Mouse (Mus musculus) thymus, adult 2 months (tissue): ENCODE results near the gene Art3. TPM values are rescaled to one million over a fixed set of nuclear protein-coding genes. Genes with fewer than 3 reads are reported as not detected.

Experiments used
- DNase-seq: peaks from one replicate; pipeline ENCODE4 v3.0.0; 2021
- H3K27ac ChIP-seq: fragments of 200-500 bp; 2 replicates; pipeline ENCODE4 v1.5.1; 2012; ENCODE audit warnings: low read length, control low read depth; ENCODE audit not compliant: control insufficient read depth, insufficient read depth
- H3K27me3 ChIP-seq: fragments of 200-500 bp; 2 replicates; pipeline ENCODE4 v1.6.1; 2012; ENCODE audit warnings: mild to moderate bottlenecking, low read length, moderate library complexity, mixed read lengths; ENCODE audit not compliant: control insufficient read depth, insufficient read depth
- H3K36me3 ChIP-seq: fragments of 200-500 bp; 2 replicates; pipeline ENCODE4 v1.6.1; 2012; ENCODE audit warnings: mild to moderate bottlenecking, low read length, moderate library complexity; ENCODE audit not compliant: control insufficient read depth, insufficient read depth
- H3K4me1 ChIP-seq: fragments of 200-500 bp; replicated peaks from 2 replicates; pipeline ENCODE4 v1.6.1; 2012; ENCODE audit warnings: low read length; ENCODE audit not compliant: control insufficient read depth, insufficient read depth
- H3K4me3 ChIP-seq: fragments of 200-500 bp; 2 replicates; pipeline ENCODE4 v1.5.1; 2012; ENCODE audit warnings: mild to moderate bottlenecking, low read length, control low read depth, moderate library complexity; ENCODE audit not compliant: control insufficient read depth, insufficient read depth
- CTCF ChIP-seq: fragments of 200-500 bp; IDR thresholded peaks from 2 replicates; pipeline ENCODE4 v1.5.1; 2012; ENCODE audit warnings: mild to moderate bottlenecking, control low read depth, low read length, moderate library complexity, borderline replicate concordance; ENCODE audit not compliant: control insufficient read depth, poor library complexity, insufficient read depth; ENCODE audit errors: extremely low read depth
- POLR2A ChIP-seq: fragments of 200-500 bp; IDR thresholded peaks from 2 replicates; pipeline ENCODE4 v1.6.1; 2012; ENCODE audit warnings: mild to moderate bottlenecking, low read length, control low read depth, moderate library complexity; ENCODE audit not compliant: control insufficient read depth, poor library complexity, insufficient read depth; ENCODE audit errors: extremely low read depth
- WGBS: fragments of 180-500 bp; shearing (Covaris S2); methylation state at CpG from one replicate; pipeline ENCODE4 v1.1.7; 2018; 5-methylcytosine and 5-hydroxymethylcytosine counted together
- polyA plus RNA-seq: library from polyadenylated mRNA; depleted of rRNA; stranded (reverse); fragments of >200 nt; gene quantifications from 2 replicates; pipeline ENCODE4 v1.2.3, GENCODE M21; 2012

Gene Art3
- polyA plus RNA-seq, 1 experiment, result 12.7 TPM

- Histone ChIP-seq H3K36me3 (no peaks in the 10 kb centered on the region), H3K4me3 (no peak overlapping the region), H3K4me1 (peaks cover 15% of the 10 kb centered on the region), H3K27me3 (no peaks in the 10 kb centered on the region), H3K27ac (peak overlapping the region; percentile 77)
- WGBS, result 13% methylated on average over 6 of the region's 6 CpGs
- no peak for TF ChIP-seq POLR2A
- no peak for TF ChIP-seq CTCF
- peak; percentile 46 for DNase-seq
Observed at GRCm38 (mm10) chr5:92374721-92375142, 43.1 kb downstream of the Art3 start.

GRCm38 (mm10) chr5:92375368-92375767 lies 43.7 kb downstream of the Art3 start:
- peaks cover 15% of the 10 kb centered on the region for H3K4me1 ChIP-seq

GRCm38 (mm10) chr5:92376795-92377405 lies 45.3 kb downstream of the Art3 start:
- H3K4me3 ChIP-seq, result no peak overlapping the region
- no peaks in the 10 kb centered on the region for H3K36me3 ChIP-seq
- no peaks in the 10 kb centered on the region for H3K27me3 ChIP-seq
- H3K27ac ChIP-seq, result no peak overlapping the region
- WGBS, result 86% methylated on average over 13 of the region's 13 CpGs
- TF ChIP-seq POLR2A, result no peak
- no peak for TF ChIP-seq CTCF
- no peak for DNase-seq
- H3K4me1 ChIP-seq, result peaks cover 17% of the 10 kb centered on the region

More at GRCm38 (mm10) chr5:92375368-92375767, 43.7 kb downstream of the Art3 start:
- TF ChIP-seq POLR2A (peak; percentile 40; the same call in 1 of the 2 replicates), CTCF (no peak)
- H3K27ac ChIP-seq, result peak overlapping the region; percentile 77
- no peaks in the 10 kb centered on the region for H3K36me3 ChIP-seq
- WGBS, result 15% methylated on average over 17 of the region's 17 CpGs
- H3K4me3 ChIP-seq, result peak overlapping the region; percentile 28
- peak; percentile 63 for DNase-seq
- H3K27me3 ChIP-seq, result no peaks in the 10 kb centered on the region

- TF ChIP-seq POLR2A (no peak), CTCF (no peak)
- no peak overlapping the region for H3K27ac ChIP-seq
- no peaks in the 10 kb centered on the region for H3K27me3 ChIP-seq
- H3K4me1 ChIP-seq, result peaks cover 2% of the 10 kb centered on the region; the same call in 1 of the 2 replicates
- no peaks in the 10 kb centered on the region for H3K36me3 ChIP-seq
- H3K4me3 ChIP-seq, result no peak overlapping the region
- DNase-seq, result peak; percentile 72
- WGBS, result 37% methylated on average over 12 of the region's 12 CpGs
Observed at GRCm38 (mm10) chr5:92381550-92382348, 50.1 kb downstream of the Art3 start.

- Histone ChIP-seq H3K27me3 (no peaks in the 10 kb centered on the region), H3K4me1 (peaks cover 2% of the 10 kb centered on the region; the same call in 1 of the 2 replicates), H3K4me3 (no peak overlapping the region), H3K36me3 (no peaks in the 10 kb centered on the region), H3K27ac (no peak overlapping the region)
- 89% methylated on average over 9 of the region's 9 CpGs for WGBS
- no peak for DNase-seq
- no peak for TF ChIP-seq CTCF
- TF ChIP-seq POLR2A, result no peak
Observed at GRCm38 (mm10) chr5:92382349-92382679, 50.7 kb downstream of the Art3 start.

GRCm38 (mm10) chr5:92383747-92384146 lies 52.1 kb downstream of the Art3 start:
- no peaks in the 10 kb centered on the region for H3K36me3 ChIP-seq
- no peak for TF ChIP-seq CTCF
- no peak for TF ChIP-seq POLR2A
- H3K27me3 ChIP-seq, result no peaks in the 10 kb centered on the region; the same call in 1 of the 2 replicates
- H3K4me3 ChIP-seq, result no peak overlapping the region
- H3K27ac ChIP-seq, result no peak overlapping the region
- WGBS, result 89% methylated on average over 7 of the region's 7 CpGs
- DNase-seq, result no peak
- peaks cover 2% of the 10 kb centered on the region; the same call in 1 of the 2 replicates for H3K4me1 ChIP-seq
